Mouse (Mus musculus) CH12.LX (cell line): ENCODE measurements around the gene Anapc16. TPM values are rescaled to one million over a fixed set of nuclear protein-coding genes. Genes with fewer than 3 reads are reported as not detected.
A peak's percentile ranks its signal among the peaks of the same experiment; 100 is the strongest.

Experiments
- DNase-seq: peaks from one replicate; pipeline ENCODE4 v3.0.0-alpha.2; 2013; ENCODE audit errors: extremely low read depth
- H3K27ac ChIP-seq: 2 replicates; pipeline ENCODE4 v1.5.1; 2012; ENCODE audit warnings: low read depth, mild to moderate bottlenecking, control low read depth, moderate library complexity; ENCODE audit not compliant: insufficient read depth
- H3K27me3 ChIP-seq: replicated peaks from 2 replicates; pipeline ENCODE3; 2012; ENCODE audit warnings: inconsistent platforms
- H3K36me3 ChIP-seq, 2 experiments: replicated peaks in 1 of 2; 2 replicates each; pipeline versions ENCODE3 to v1.6.1; 2012; ENCODE audit warnings: inconsistent platforms in 1 of 2, low read length in 1 of 2, mild to moderate bottlenecking in 1 of 2, mixed read lengths in 1 of 2, moderate library complexity in 1 of 2; ENCODE audit not compliant: control insufficient read depth in 1 of 2, insufficient read depth in 1 of 2
- H3K4me1 ChIP-seq, 2 experiments: 2 replicates each; pipeline ENCODE4 v1.6.1; 2012; ENCODE audit warnings: inconsistent platforms in 1 of 2, moderate library complexity in 1 of 2; ENCODE audit not compliant: insufficient read depth in 2 of 2, control insufficient read depth in 1 of 2
- H3K4me2 ChIP-seq: 2 replicates; pipeline ENCODE4 v1.6.1; 2012; ENCODE audit warnings: low read depth, mild to moderate bottlenecking, control low read depth; ENCODE audit not compliant: poor library complexity, insufficient read depth, severe bottlenecking
- H3K4me3 ChIP-seq, 3 experiments: fragments of 150-350 bp in 1 of 3; sonication (generic) in 1 of 3; replicated peaks in 1 of 3; 2 replicates each; pipeline versions ENCODE3 to v1.5.1; 2011 to 2012; ENCODE audit warnings: low read depth in 2 of 3, low read length in 2 of 3, mild to moderate bottlenecking in 2 of 3, moderate library complexity in 2 of 3, control low read depth in 1 of 3, improper control_type of control experiment in 1 of 3, inconsistent platforms in 1 of 3, mixed read lengths in 1 of 3; ENCODE audit not compliant: poor library complexity in 1 of 3
- H3K79me2 ChIP-seq: replicated peaks from 2 replicates; pipeline ENCODE4 v1.6.1; 2012; ENCODE audit warnings: mild to moderate bottlenecking, moderate library complexity; ENCODE audit not compliant: control insufficient read depth, poor library complexity, insufficient read depth, severe bottlenecking; ENCODE audit errors: extremely low read depth
- H3K9ac ChIP-seq: 2 replicates; pipeline ENCODE4 v1.6.1; 2012; ENCODE audit warnings: low read depth, mild to moderate bottlenecking, control low read depth, moderate library complexity; ENCODE audit not compliant: insufficient read depth
- H3K9me3 ChIP-seq: replicated peaks from 2 replicates; pipeline ENCODE3; 2012; ENCODE audit warnings: low read length, inconsistent platforms, mixed read lengths
- BHLHE40 ChIP-seq: IDR thresholded peaks from 2 replicates; pipeline ENCODE4 v1.6.1; 2011; ENCODE audit warnings: mild to moderate bottlenecking, low read depth, low read length, improper control_type of control experiment
- CTCF ChIP-seq, 2 experiments: IDR thresholded peaks in 1 of 2; conservative IDR thresholded peaks in 1 of 2; 2 replicates each; pipeline ENCODE4 v1.5.1; 2011 to 2012; ENCODE audit warnings: low read depth in 2 of 2, low read length in 2 of 2, improper control_type of control experiment in 1 of 2, inconsistent platforms in 1 of 2, mild to moderate bottlenecking in 1 of 2, moderate library complexity in 1 of 2
- ELF1 ChIP-seq: IDR thresholded peaks from 2 replicates; pipeline ENCODE4 v1.6.1; 2014; ENCODE audit warnings: low read depth, mild to moderate bottlenecking, inconsistent platforms, low read length, improper control_type of control experiment
- EP300 ChIP-seq: IDR thresholded peaks from 2 replicates; pipeline ENCODE4 v1.6.1; 2011; ENCODE audit warnings: low read length, improper control_type of control experiment
- GABPA ChIP-seq: IDR thresholded peaks from 2 replicates; pipeline ENCODE4 v1.6.1; 2012; ENCODE audit warnings: low read depth, low read length, improper control_type of control experiment, inconsistent platforms; ENCODE audit not compliant: insufficient replicate concordance
- HCFC1 ChIP-seq: IDR thresholded peaks from 2 replicates; pipeline ENCODE4 v1.6.1; 2012; ENCODE audit warnings: low read depth, mild to moderate bottlenecking, inconsistent platforms, low read length, improper control_type of control experiment
- IRF4 ChIP-seq: IDR thresholded peaks from 2 replicates; pipeline ENCODE4 v1.6.1; 2014; ENCODE audit warnings: low read depth, mild to moderate bottlenecking, inconsistent platforms, low read length, improper control_type of control experiment
- JUN ChIP-seq: IDR thresholded peaks from 2 replicates; pipeline ENCODE4 v1.6.1; 2011; ENCODE audit warnings: low read depth, mild to moderate bottlenecking, low read length, improper control_type of control experiment, moderate library complexity; ENCODE audit not compliant: insufficient read depth
- JUND ChIP-seq: conservative IDR thresholded peaks from 2 replicates; pipeline ENCODE4 v1.6.1; 2011; ENCODE audit warnings: low read depth, low read length, improper control_type of control experiment
- KAT2A ChIP-seq: IDR thresholded peaks from 2 replicates; pipeline ENCODE4 v1.6.1; 2012; ENCODE audit warnings: low read length, improper control_type of control experiment, inconsistent platforms; ENCODE audit not compliant: insufficient replicate concordance
- MAX ChIP-seq: IDR thresholded peaks from 2 replicates; pipeline ENCODE4 v1.6.1; 2011; ENCODE audit warnings: low read length, improper control_type of control experiment
- MAZ ChIP-seq: IDR thresholded peaks from 2 replicates; pipeline ENCODE4 v1.6.1; 2012; ENCODE audit warnings: low read depth, mild to moderate bottlenecking, inconsistent platforms, low read length, improper control_type of control experiment, moderate library complexity
- MEF2A ChIP-seq: IDR thresholded peaks from 2 replicates; pipeline ENCODE4 v1.6.1; 2014; ENCODE audit warnings: low read depth, mild to moderate bottlenecking, inconsistent platforms, low read length, improper control_type of control experiment, borderline replicate concordance
- MXI1 ChIP-seq: IDR thresholded peaks from 2 replicates; pipeline ENCODE4 v1.6.1; 2011; ENCODE audit warnings: mild to moderate bottlenecking, low read depth, low read length, improper control_type of control experiment
- MYC ChIP-seq: IDR thresholded peaks from 2 replicates; pipeline ENCODE4 v1.6.1; 2011; ENCODE audit warnings: low read depth, mild to moderate bottlenecking, improper control_type of control experiment, low read length
- NELFE ChIP-seq: IDR thresholded peaks from 2 replicates; pipeline ENCODE4 v1.6.1; 2011; ENCODE audit warnings: low read depth, low read length, improper control_type of control experiment
- POLR2A ChIP-seq: IDR thresholded peaks from 2 replicates; pipeline ENCODE4 v1.6.1; 2011; ENCODE audit warnings: low read depth, mild to moderate bottlenecking, improper control_type of control experiment, low read length
- POLR2AphosphoS2 ChIP-seq: IDR thresholded peaks from 2 replicates; pipeline ENCODE4 v1.6.1; 2011; ENCODE audit warnings: low read depth, low read length, improper control_type of control experiment
- SIN3A ChIP-seq: IDR thresholded peaks from 2 replicates; pipeline ENCODE4 v1.6.1; 2012; ENCODE audit warnings: low read length, improper control_type of control experiment, inconsistent platforms
- SMC3 ChIP-seq: IDR thresholded peaks from 2 replicates; pipeline ENCODE4 v1.6.1; 2011; ENCODE audit warnings: low read depth, low read length, improper control_type of control experiment
- TBP ChIP-seq: conservative IDR thresholded peaks from 2 replicates; pipeline ENCODE4 v1.6.1; 2011; ENCODE audit warnings: low read depth, low read length, improper control_type of control experiment
- TCF12 ChIP-seq: IDR thresholded peaks from 2 replicates; pipeline ENCODE4 v1.6.1; 2014; ENCODE audit warnings: low read depth, mild to moderate bottlenecking, inconsistent platforms, low read length, improper control_type of control experiment
- UBTF ChIP-seq: IDR thresholded peaks from 2 replicates; pipeline ENCODE4 v1.6.1; 2012; ENCODE audit warnings: low read depth, mild to moderate bottlenecking, inconsistent platforms, low read length, improper control_type of control experiment, moderate library complexity
- ZKSCAN1 ChIP-seq: IDR thresholded peaks from 2 replicates; pipeline ENCODE4 v1.6.1; 2012; ENCODE audit warnings: low read depth, inconsistent platforms, low read length, improper control_type of control experiment, borderline replicate concordance
- dilution Hi-C: fragments of 300-500 bp; cut with MboI; formaldehyde crosslinking; loops from 2 replicates; pipeline ENCODE4 v1.14.3; 2020; ENCODE audit warnings: low sequenced_read_pairs; ENCODE audit not compliant: extremely low pct_unique_long_range_greater_than_20kb, extremely low pct_ligation_motif_present
- in situ Hi-C: fragments of 300-500 bp; cut with MboI; formaldehyde crosslinking; loops from 3 replicates; pipeline ENCODE4 v1.14.3; 2019; ENCODE audit warnings: low sequenced_read_pairs, low pct_ligation_motif_present, low pct_unique_long_range_greater_than_20kb, mixed read lengths
- polyA plus RNA-seq: library from polyadenylated mRNA; unstranded; fragments of >175 nt; gene quantifications from 2 replicates; pipeline ENCODE4 v1.2.1, GENCODE M21; 2012; ENCODE audit warnings: low read depth; ENCODE audit not compliant: insufficient read length
- total RNA-seq, 2 experiments: library from RNA; depleted of rRNA; stranded (reverse); fragments of 300-350 nt in 1 of 2; fragments of >200 nt in 1 of 2; gene quantifications; 2 replicates each; pipeline ENCODE4 v1.2.3; 2012 to 2014

Gene Anapc16
- total and polyA plus RNA-seq, 3 experiments = 43.9 to 67.6 (median 64.9) TPM

GRCm38 (mm10) chr10:59977141-59977540, 25.8 kb downstream of the Anapc16 start:
- Histone ChIP-seq H3K4me2 (no peak overlapping the region), H3K9ac (no peak overlapping the region), H3K79me2 (no peaks in the 10 kb centered on the region), H3K4me3 (no peak overlapping the region), H3K36me3 (no peaks in the 10 kb centered on the region), H3K9me3 (no peaks in the 10 kb centered on the region), H3K27me3 (no peaks in the 10 kb centered on the region), H3K27ac (no peak overlapping the region), H3K4me1 (peaks cover 40 to 87% of the 10 kb centered on the region in 2 experiments)
- TF ChIP-seq MAZ (no peak), ELF1 (no peak)
- dilution Hi-C loops (no loop called here), in situ Hi-C loops (no loop called here)
- no peak for DNase-seq

- peak overlapping the region; percentile 67 for H3K27ac ChIP-seq
- no peaks in the 10 kb centered on the region for H3K9me3 ChIP-seq
- peaks cover 22 to 69% of the 10 kb centered on the region in 2 experiments for H3K4me1 ChIP-seq
- H3K36me3 ChIP-seq = no peaks in the 10 kb centered on the region
- DNase-seq = peak; percentile 79
- peak overlapping the region in 1 of 3 experiments; percentile 40 for H3K4me3 ChIP-seq
- TF ChIP-seq IRF4 (no peak), MXI1 (0 out of 2 replicates have a peak, but pooled peaks have one; percentile 66), HCFC1 (peak; percentile 14; the same call in 1 of the 2 replicates), MAX (peak; percentile 66), TCF12 (peak; percentile 44; the same call in 1 of the 2 replicates), MEF2A (peak; percentile 42; the same call in 1 of the 2 replicates), UBTF (no peak; the same call in 1 of the 2 replicates), ZKSCAN1 (no peak), NELFE (peak; percentile 41; the same call in 1 of the 2 replicates), JUN (no peak), POLR2A (no peak), POLR2AphosphoS2 (no peak), SMC3 (0 out of 2 replicates have a peak, but pooled peaks have one; percentile 12), EP300 (peak; percentile 29; the same call in 1 of the 2 replicates), CTCF (conservative IDR thresholded peaks at IDR 0.05 in 1 of 2, IDR thresholded peaks at IDR 0.05 in 1 of 2; ENCODE audit: low read depth in 2 of 2, low read length in 2 of 2) (no peak; a peak in 1 of 4 replicates), SIN3A (peak; percentile 39), GABPA (no peak), TBP (no peak), KAT2A (0 out of 2 replicates have a peak, but pooled peaks have one; percentile 31), MYC (0 out of 2 replicates have a peak, but pooled peaks have one; percentile 51), BHLHE40 (peak; percentile 27; the same call in 1 of the 2 replicates), JUND (no peak)
- in situ Hi-C loops (no loop called here), dilution Hi-C loops (no loop called here)
- no peaks in the 10 kb centered on the region for H3K27me3 ChIP-seq
- no peaks in the 10 kb centered on the region for H3K79me2 ChIP-seq
- H3K4me2 ChIP-seq = 0 out of 2 replicates have a peak overlapping the region, but pooled peaks have one; percentile 29
- H3K9ac ChIP-seq = 0 out of 2 replicates have a peak overlapping the region, but pooled peaks have one; percentile 10
Observed at GRCm38 (mm10) chr10:59974786-59975185, 28.1 kb downstream of the Anapc16 start.
